Mouse (Mus musculus): Measurements from ENCODE around the gene Rptor. TPM values are rescaled to one million over a fixed set of nuclear protein-coding genes. Genes with fewer than 3 reads are reported as not detected.

Gene Rptor
- polyA plus RNA-seq, 1 experiment from 2014 or later = 9.9 TPM

GRCm38 (mm10) chr11:119565021-119565420 is 37.7 kb upstream of the Rptor start:
- no peak overlapping the region for H3K4me3 ChIP-seq (ENCODE audit: low read depth, low read length)
- no peaks in the 10 kb centered on the region for H3K9me3 ChIP-seq (replicated peaks; ENCODE audit: control insufficient read depth, low read length, poor library complexity, severe bottlenecking)
- H3K9ac ChIP-seq (ENCODE audit: low read depth, low read length) = peak overlapping the region; percentile 26; the same call in 1 of the 2 replicates
- no peak for ATAC-seq
- H3K27me3 ChIP-seq (ENCODE audit: control insufficient read depth, insufficient read depth, low read depth, low read length) = no peaks in the 10 kb centered on the region
- H3K36me3 ChIP-seq (ENCODE audit: control insufficient read depth, insufficient read depth, low read length) = no peaks in the 10 kb centered on the region
- WGBS = 51% methylated on average over 7 of the region's 7 CpGs
- H3K4me1 ChIP-seq (ENCODE audit: control insufficient read depth, insufficient read depth, low read length) = peaks cover 14% of the 10 kb centered on the region
- no peak overlapping the region for H3K4me2 ChIP-seq (ENCODE audit: low read length)
- H3K27ac ChIP-seq (ENCODE audit: low read length) = peak overlapping the region; percentile 71

GRCm38 (mm10) chr11:119565684-119566083 is 37.0 kb upstream of the Rptor start:
- Histone ChIP-seq H3K4me3 (ENCODE audit: low read depth, low read length) (no peak overlapping the region), H3K36me3 (ENCODE audit: control insufficient read depth, insufficient read depth, low read length) (no peaks in the 10 kb centered on the region), H3K27ac (ENCODE audit: low read length) (peak overlapping the region; percentile 71), H3K4me1 (ENCODE audit: control insufficient read depth, insufficient read depth, low read length) (peaks cover 14% of the 10 kb centered on the region), H3K4me2 (ENCODE audit: low read length) (peak overlapping the region; percentile 38), H3K9ac (ENCODE audit: low read depth, low read length) (0 out of 2 replicates have a peak overlapping the region, but pooled peaks have one; percentile 11), H3K27me3 (ENCODE audit: control insufficient read depth, insufficient read depth, low read depth, low read length) (no peaks in the 10 kb centered on the region), H3K9me3 (replicated peaks; ENCODE audit: control insufficient read depth, low read length, poor library complexity, severe bottlenecking) (no peaks in the 10 kb centered on the region)
- ATAC-seq = peak; percentile 79
- 18% methylated on average over 10 of the region's 10 CpGs for WGBS

DNA sequence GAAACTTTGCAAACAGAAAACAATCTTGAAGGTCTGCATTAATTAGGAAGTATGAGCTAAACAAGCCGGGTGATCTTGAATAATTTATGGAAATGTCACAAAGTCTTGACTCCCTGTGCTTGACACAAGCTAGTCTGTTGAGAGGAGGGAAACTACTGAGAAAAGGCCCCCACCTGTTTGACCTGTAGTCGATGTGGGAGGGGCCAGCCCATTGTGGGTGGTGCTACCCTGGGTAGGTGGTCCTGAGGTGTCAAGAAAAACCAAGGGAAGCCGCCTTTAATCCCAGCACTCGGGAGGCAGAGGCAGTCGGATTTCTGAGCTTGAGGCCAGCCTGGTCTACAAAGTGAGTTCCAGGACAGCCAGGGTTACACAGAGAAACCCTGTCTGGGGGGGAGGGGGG is 36.5 kb upstream of the Rptor start:
- 56% methylated on average over 5 of the region's 5 CpGs for WGBS
- no peak for ATAC-seq
- Histone ChIP-seq H3K36me3 (ENCODE audit: control insufficient read depth, insufficient read depth, low read length) (no peaks in the 10 kb centered on the region), H3K4me1 (ENCODE audit: control insufficient read depth, insufficient read depth, low read length) (peaks cover 14% of the 10 kb centered on the region), H3K4me2 (ENCODE audit: low read length) (no peak overlapping the region), H3K9me3 (replicated peaks; ENCODE audit: control insufficient read depth, low read length, poor library complexity, severe bottlenecking) (no peaks in the 10 kb centered on the region), H3K27ac (ENCODE audit: low read length) (no peak overlapping the region), H3K27me3 (ENCODE audit: control insufficient read depth, insufficient read depth, low read depth, low read length) (no peaks in the 10 kb centered on the region), H3K9ac (ENCODE audit: low read depth, low read length) (no peak overlapping the region), H3K4me3 (ENCODE audit: low read depth, low read length) (no peak overlapping the region)

DNA sequence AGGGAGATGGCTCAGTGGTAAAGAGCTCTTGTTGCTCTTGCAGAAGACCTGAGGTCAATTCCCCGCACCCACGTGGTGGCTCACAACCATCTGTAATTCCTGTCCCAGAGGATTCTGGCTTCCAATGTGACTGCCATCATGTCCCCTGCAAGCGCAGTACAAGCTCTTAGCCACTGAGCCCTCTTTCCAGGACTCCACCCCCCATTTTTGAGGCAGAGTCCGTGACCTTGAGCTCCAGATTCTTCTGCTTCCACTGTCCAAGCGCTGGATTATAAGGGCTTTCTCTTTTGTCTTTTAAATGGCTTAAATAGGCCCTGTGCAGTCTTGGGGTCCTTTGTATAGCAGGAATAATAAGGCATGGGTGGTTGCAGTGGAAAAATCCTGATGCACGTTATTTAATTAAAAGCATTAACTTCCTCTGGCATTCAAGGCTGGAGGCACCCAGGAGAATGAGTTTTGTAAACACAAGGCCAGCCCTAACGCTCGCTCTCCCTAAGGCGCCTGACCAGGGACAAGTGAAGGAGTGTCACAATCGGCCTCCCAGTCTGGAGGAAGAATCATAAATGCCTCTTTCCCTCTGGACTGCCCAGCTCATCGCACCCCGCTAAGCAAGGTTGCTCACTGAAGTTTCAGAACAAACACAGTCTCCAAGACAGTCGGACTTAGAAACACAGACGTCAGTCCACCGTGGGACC is 30.2 kb upstream of the Rptor start:
- peaks cover 6% of the 10 kb centered on the region for H3K4me1 ChIP-seq (ENCODE audit: control insufficient read depth, insufficient read depth, low read length)
- H3K27ac ChIP-seq (ENCODE audit: low read length) = no peak overlapping the region
- H3K4me3 ChIP-seq (ENCODE audit: low read depth, low read length) = no peak overlapping the region
- H3K27me3 ChIP-seq (ENCODE audit: control insufficient read depth, insufficient read depth, low read depth, low read length) = no peaks in the 10 kb centered on the region
- no peaks in the 10 kb centered on the region for H3K36me3 ChIP-seq (ENCODE audit: control insufficient read depth, insufficient read depth, low read length)
- no peak overlapping the region for H3K4me2 ChIP-seq (ENCODE audit: low read length)
- H3K9ac ChIP-seq (ENCODE audit: low read depth, low read length) = no peak overlapping the region
- H3K9me3 ChIP-seq (replicated peaks; ENCODE audit: control insufficient read depth, low read length, poor library complexity, severe bottlenecking) = no peaks in the 10 kb centered on the region
- no peak for ATAC-seq
- WGBS = 29% methylated on average over 15 of the region's 15 CpGs

DNA sequence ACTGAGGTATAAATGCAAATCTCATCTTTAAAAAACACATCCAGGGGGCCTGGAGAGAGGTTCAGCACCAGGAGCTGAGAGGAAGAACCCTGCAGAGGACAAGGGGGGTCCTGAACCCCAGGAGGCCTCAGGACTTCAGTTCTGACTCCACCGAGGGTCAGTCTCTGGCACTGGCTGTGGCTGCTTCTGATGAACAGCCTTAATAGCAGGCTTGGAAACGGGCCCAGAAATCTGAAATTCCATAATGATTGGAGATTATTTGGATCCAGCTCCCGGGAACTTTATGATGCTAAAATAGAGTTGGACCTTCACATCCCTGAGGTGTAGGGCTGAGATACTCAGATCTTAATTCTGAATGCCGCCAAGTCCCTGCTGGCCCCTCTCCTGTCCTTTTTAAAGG is 25.9 kb upstream of the Rptor start:
- Histone ChIP-seq H3K9me3 (replicated peaks; ENCODE audit: control insufficient read depth, low read length, poor library complexity, severe bottlenecking) (no peaks in the 10 kb centered on the region), H3K9ac (ENCODE audit: low read depth, low read length) (no peak overlapping the region), H3K27ac (ENCODE audit: low read length) (no peak overlapping the region), H3K4me1 (ENCODE audit: control insufficient read depth, insufficient read depth, low read length) (peaks cover 6% of the 10 kb centered on the region), H3K36me3 (ENCODE audit: control insufficient read depth, insufficient read depth, low read length) (no peaks in the 10 kb centered on the region), H3K4me3 (ENCODE audit: low read depth, low read length) (no peak overlapping the region), H3K4me2 (ENCODE audit: low read length) (no peak overlapping the region), H3K27me3 (ENCODE audit: control insufficient read depth, insufficient read depth, low read depth, low read length) (no peaks in the 10 kb centered on the region)
- 9% methylated on average over 4 of the region's 4 CpGs for WGBS
- ATAC-seq = no peak

- ATAC-seq = no peak
- H3K9ac ChIP-seq (ENCODE audit: low read depth, low read length) = no peak overlapping the region
- H3K27ac ChIP-seq (ENCODE audit: low read length) = no peak overlapping the region
- H3K4me1 ChIP-seq (ENCODE audit: control insufficient read depth, insufficient read depth, low read length) = peaks cover 2% of the 10 kb centered on the region; the same call in 1 of the 2 replicates
- no peaks in the 10 kb centered on the region for H3K27me3 ChIP-seq (ENCODE audit: control insufficient read depth, insufficient read depth, low read depth, low read length)
- H3K4me2 ChIP-seq (ENCODE audit: low read length) = no peak overlapping the region
- no peaks in the 10 kb centered on the region for H3K36me3 ChIP-seq (ENCODE audit: control insufficient read depth, insufficient read depth, low read length)
- no peak overlapping the region for H3K4me3 ChIP-seq (ENCODE audit: low read depth, low read length)
- no peaks in the 10 kb centered on the region for H3K9me3 ChIP-seq (replicated peaks; ENCODE audit: control insufficient read depth, low read length, poor library complexity, severe bottlenecking)
- 90% methylated on average over 2 of the region's 2 CpGs for WGBS
These were observed 25.0 kb upstream of the Rptor start for GRCm38 (mm10) chr11:119577721-119578120.

DNA sequence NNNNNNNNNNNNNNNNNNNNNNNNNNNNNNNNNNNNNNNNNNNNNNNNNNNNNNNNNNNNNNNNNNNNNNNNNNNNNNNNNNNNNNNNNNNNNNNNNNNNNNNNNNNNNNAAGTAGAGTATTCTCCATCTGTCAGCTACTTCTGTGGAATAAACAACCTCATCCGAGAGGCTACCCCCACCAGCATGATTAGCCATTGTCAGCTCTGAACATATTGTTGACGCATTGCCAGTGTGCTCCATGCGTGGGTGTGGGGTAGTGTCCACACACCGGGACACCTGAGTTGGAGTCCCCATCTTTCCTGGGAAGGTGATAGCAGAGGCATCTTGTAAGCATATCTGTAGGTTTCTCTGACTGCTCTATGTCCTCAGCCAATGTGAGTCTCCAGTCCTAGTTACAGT is 16.2 kb upstream of the Rptor start:
- no peak overlapping the region for H3K4me3 ChIP-seq (ENCODE audit: low read depth, low read length)
- WGBS = 81% methylated on average over 4 of the region's 4 CpGs
- H3K36me3 ChIP-seq (ENCODE audit: control insufficient read depth, insufficient read depth, low read length) = no peaks in the 10 kb centered on the region
- H3K4me2 ChIP-seq (ENCODE audit: low read length) = no peak overlapping the region
- H3K27me3 ChIP-seq (ENCODE audit: control insufficient read depth, insufficient read depth, low read depth, low read length) = no peaks in the 10 kb centered on the region; the same call in 1 of the 2 replicates
- no peak overlapping the region for H3K9ac ChIP-seq (ENCODE audit: low read depth, low read length)
- no peak overlapping the region for H3K27ac ChIP-seq (ENCODE audit: low read length)
- no peak for ATAC-seq
- H3K4me1 ChIP-seq (ENCODE audit: control insufficient read depth, insufficient read depth, low read length) = no peaks in the 10 kb centered on the region
- H3K9me3 ChIP-seq (replicated peaks; ENCODE audit: control insufficient read depth, low read length, poor library complexity, severe bottlenecking) = no peaks in the 10 kb centered on the region

- no peak overlapping the region for H3K27ac ChIP-seq (ENCODE audit: low read length)
These were observed 15.6 kb upstream of the Rptor start for GRCm38 (mm10) chr11:119587112-119587511.

GRCm38 (mm10) chr11:119589242-119589641 is 13.5 kb upstream of the Rptor start:
- WGBS = 87% methylated on average over 7 of the region's 7 CpGs

More at GRCm38 (mm10) chr11:119587112-119587511, 15.6 kb upstream of the Rptor start:
- ATAC-seq = no peak
- H3K9ac ChIP-seq (ENCODE audit: low read depth, low read length) = no peak overlapping the region
- no peaks in the 10 kb centered on the region for H3K4me1 ChIP-seq (ENCODE audit: control insufficient read depth, insufficient read depth, low read length)
- H3K9me3 ChIP-seq (replicated peaks; ENCODE audit: control insufficient read depth, low read length, poor library complexity, severe bottlenecking) = no peaks in the 10 kb centered on the region
- no peaks in the 10 kb centered on the region for H3K36me3 ChIP-seq (ENCODE audit: control insufficient read depth, insufficient read depth, low read length)
- H3K27me3 ChIP-seq (ENCODE audit: control insufficient read depth, insufficient read depth, low read depth, low read length) = no peaks in the 10 kb centered on the region; the same call in 1 of the 2 replicates
- no peak overlapping the region for H3K4me2 ChIP-seq (ENCODE audit: low read length)
- WGBS = 65% methylated on average over 5 of the region's 5 CpGs
- no peak overlapping the region for H3K4me3 ChIP-seq (ENCODE audit: low read depth, low read length)

More at GRCm38 (mm10) chr11:119589242-119589641, 13.5 kb upstream of the Rptor start:
- Histone ChIP-seq H3K36me3 (ENCODE audit: control insufficient read depth, insufficient read depth, low read length) (no peaks in the 10 kb centered on the region), H3K4me1 (ENCODE audit: control insufficient read depth, insufficient read depth, low read length) (peaks cover 7% of the 10 kb centered on the region; the same call in 1 of the 2 replicates), H3K27me3 (ENCODE audit: control insufficient read depth, insufficient read depth, low read depth, low read length) (no peaks in the 10 kb centered on the region; the same call in 1 of the 2 replicates), H3K4me3 (ENCODE audit: low read depth, low read length) (no peak overlapping the region), H3K9me3 (replicated peaks; ENCODE audit: control insufficient read depth, low read length, poor library complexity, severe bottlenecking) (no peaks in the 10 kb centered on the region), H3K27ac (ENCODE audit: low read length) (no peak overlapping the region), H3K4me2 (ENCODE audit: low read length) (no peak overlapping the region), H3K9ac (ENCODE audit: low read depth, low read length) (no peak overlapping the region)
- ATAC-seq = no peak

All from midbrain, embryonic 16.5 days (tissue).